Mouse (Mus musculus) right cerebral cortex, postnatal 14 days (tissue): ENCODE measurements around the gene Olfr772.
"Not testable (repeated sequence)": the region's sequence is repeated elsewhere in the genome, so short reads cannot be mapped to it uniquely, and the experiment has no call there.

Experiments used
- DNase-seq: peaks from one replicate; pipeline ENCODE4 v3.0.0; 2022

The Olfr772 gene

DNA sequence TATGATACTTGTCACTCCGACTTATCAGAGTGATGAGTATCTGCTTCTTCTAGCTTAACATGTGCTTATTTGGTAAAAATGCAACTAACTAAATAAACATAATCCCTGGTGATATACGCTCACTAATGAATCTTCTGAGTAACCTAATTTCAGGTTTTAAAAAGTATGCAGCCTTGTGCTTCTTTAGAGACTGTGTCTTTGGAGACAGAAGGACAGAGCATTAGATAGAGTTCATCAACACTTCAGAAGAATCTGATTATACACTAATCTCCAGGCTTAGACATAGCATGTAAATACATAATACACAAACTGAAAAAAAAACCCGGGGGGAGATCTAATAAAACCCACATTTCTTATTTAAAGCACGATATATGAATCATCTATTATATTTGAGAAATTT, at the start of gene Olfr772:
Gene Olfr772 (minus strand): TSS at position 101 of the 400 bp plus-strand sequence.
- not testable (repeated sequence) for DNase-seq

DNA sequence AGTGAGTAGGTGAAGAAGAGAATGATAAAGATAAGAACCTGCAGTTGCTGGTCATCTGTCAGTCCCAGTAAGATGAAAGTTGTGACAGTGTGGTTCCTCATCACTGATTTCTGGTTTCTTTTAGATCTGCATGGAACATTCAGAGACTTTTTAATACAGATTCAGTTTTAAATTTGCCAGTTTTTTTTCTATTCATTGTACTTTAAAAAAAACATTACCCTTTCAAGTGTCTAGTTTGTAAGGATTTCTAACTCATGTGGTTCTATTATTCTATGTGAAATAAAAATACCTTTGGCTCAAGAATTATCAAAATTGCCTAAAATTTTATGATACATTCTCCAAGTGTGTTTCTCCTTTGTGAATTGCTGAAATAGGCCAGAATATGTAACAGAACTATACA, 9.6 kb upstream of the Olfr772 start, which contains the start of gene Olfr773:
Gene Olfr773 (minus strand): TSS at position 101 of the 400 bp plus-strand sequence.
- not testable (repeated sequence) for DNase-seq

- no peak for DNase-seq
Observed at GRCm38 (mm10) chr10:129164651-129165050, 13.1 kb downstream of the Olfr772 start, which contains the start of gene Olfr771. TSS of gene Olfr771 (minus strand) at chr10:129164751.

DNA sequence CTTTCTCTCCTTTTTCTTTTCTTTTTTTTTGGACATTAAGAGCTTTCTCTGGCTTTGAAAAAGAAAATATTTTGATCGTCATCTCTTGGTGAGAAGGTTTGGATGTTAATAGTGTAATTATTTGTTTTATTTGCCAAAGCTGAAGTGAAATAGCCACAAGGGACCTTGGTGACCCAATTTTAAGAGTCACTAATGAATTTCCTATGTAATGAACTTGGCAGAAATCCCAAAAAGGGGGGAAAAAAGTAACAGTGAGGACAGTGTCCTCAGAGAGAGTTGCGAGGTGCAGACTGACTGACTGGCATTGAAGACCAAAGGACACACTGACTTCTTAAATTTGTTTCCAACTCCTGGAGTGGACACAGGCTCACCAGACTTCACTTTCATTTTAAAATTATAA, 38.8 kb downstream of the Olfr772 start, which contains the start of gene Olfr770:
Gene Olfr770 (minus strand): TSS at position 101 of the 400 bp plus-strand sequence.
- no peak for DNase-seq
